Mouse (Mus musculus) liver, postnatal 0 days (tissue): Measurements from ENCODE around the gene Rassf6. TPM values are rescaled to one million over a fixed set of nuclear protein-coding genes. Genes with fewer than 3 reads are reported as not detected.

ENCODE experiments used
- ATAC-seq: fragments of 200-750 bp; cut with Nextera tagmentation; 2 replicates; pipeline ENCODE4 v1.8.0; 2017; ENCODE audit warnings: mild to moderate bottlenecking, moderate library complexity
- DNase-seq: peaks from one replicate; pipeline ENCODE4 v3.0.0-alpha.2; 2016
- H3K27ac ChIP-seq: fragments of 300-500 bp; sonication (generic); 2 replicates; pipeline ENCODE4 v1.5.1; 2014; ENCODE audit warnings: antibody characterized with exemption, moderate library complexity, mild to moderate bottlenecking, low read depth
- H3K27me3 ChIP-seq: fragments of 300-500 bp; sonication (generic); 2 replicates; pipeline ENCODE4 v1.6.1; 2014; ENCODE audit warnings: low read length, control low read depth, mixed read lengths; ENCODE audit not compliant: insufficient read depth
- H3K36me3 ChIP-seq: fragments of 300-500 bp; sonication (generic); replicated peaks from 2 replicates; pipeline ENCODE4 v1.6.1; 2014; ENCODE audit warnings: mild to moderate bottlenecking, control low read depth, low read length, moderate library complexity, mixed read lengths; ENCODE audit not compliant: insufficient read depth
- H3K4me1 ChIP-seq: fragments of 300-500 bp; sonication (generic); 2 replicates; pipeline ENCODE4 v1.6.1; 2014; ENCODE audit warnings: antibody characterized with exemption, mild to moderate bottlenecking, control low read depth; ENCODE audit not compliant: insufficient read depth
- H3K4me2 ChIP-seq: fragments of 300-500 bp; sonication (generic); 2 replicates; pipeline ENCODE4 v1.6.1; 2014; ENCODE audit warnings: low read depth, mild to moderate bottlenecking, low read length, moderate library complexity, mixed read lengths
- H3K4me3 ChIP-seq: fragments of 300-500 bp; sonication (generic); 2 replicates; pipeline ENCODE4 v1.5.1; 2014; ENCODE audit warnings: low read depth, low read length
- H3K9ac ChIP-seq: fragments of 300-500 bp; sonication (generic); replicated peaks from 2 replicates; pipeline ENCODE4 v1.6.1; 2014; ENCODE audit warnings: mild to moderate bottlenecking, moderate library complexity
- H3K9me3 ChIP-seq: fragments of 300-500 bp; sonication (generic); 2 replicates; pipeline ENCODE4 v1.6.1; 2016; ENCODE audit warnings: mild to moderate bottlenecking, control low read depth, low read length, mixed read lengths
- CTCF ChIP-seq: sonication (generic); IDR thresholded peaks from 2 replicates; pipeline ENCODE4 v1.5.1; 2016; ENCODE audit warnings: antibody characterized with exemption, low read depth
- EP300 ChIP-seq: IDR thresholded peaks from 2 replicates; pipeline ENCODE4 v1.6.1; 2016; ENCODE audit warnings: antibody characterized with exemption, low read depth, mild to moderate bottlenecking
- WGBS: fragments of 180-500 bp; shearing (Covaris S2); extraction: QIAGEN DNeasy Blood & Tissue Kit; methylation state at CpG from one replicate; pipeline ENCODE4 v1.1.7; 2014; ENCODE audit not compliant: insufficient replicate concordance; 5-methylcytosine and 5-hydroxymethylcytosine counted together
- polyA plus RNA-seq: library from polyadenylated mRNA; unstranded; fragments of >200 nt; fragmentation: Nextera tagmentation; extraction: Ambion mirVana; gene quantifications from 2 replicates; pipeline ENCODE4 v1.2.1, GENCODE M21; 2015

The Rassf6 gene
- polyA plus RNA-seq, 1 experiment from 2014 or later: 7.9 TPM

DNA sequence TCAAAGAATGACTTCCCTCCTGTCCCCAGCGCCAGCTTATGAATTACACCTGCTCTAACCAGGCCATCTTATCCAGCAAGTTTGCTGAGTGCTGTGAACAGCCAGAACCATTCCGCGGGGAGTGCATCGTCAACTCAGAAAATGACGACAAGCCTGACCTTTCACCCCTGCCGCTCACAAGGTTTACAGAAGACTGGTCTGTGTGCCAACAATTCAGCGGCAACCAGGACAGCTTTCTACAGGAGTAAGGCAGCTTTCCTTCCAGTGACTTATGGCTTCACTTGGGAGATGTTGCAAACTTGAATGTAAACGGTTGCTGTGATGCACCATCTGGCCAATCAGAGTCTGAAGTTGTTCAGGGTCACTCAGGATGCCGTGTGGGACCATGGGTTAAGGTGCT is 62.7 kb downstream of the Rassf6 start:
- Histone ChIP-seq H3K9me3 (no peaks in the 10 kb centered on the region), H3K9ac (no peak overlapping the region), H3K4me2 (no peak overlapping the region), H3K27me3 (no peaks in the 10 kb centered on the region), H3K27ac (no peak overlapping the region), H3K36me3 (no peaks in the 10 kb centered on the region), H3K4me1 (no peaks in the 10 kb centered on the region; the same call in 1 of the 2 replicates), H3K4me3 (no peak overlapping the region)
- DNase-seq (peak; percentile 29), ATAC-seq (no peak)
- no peak for TF ChIP-seq CTCF
- no peak for TF ChIP-seq EP300
- WGBS: 59% methylated on average over 9 of the region's 9 CpGs

DNA sequence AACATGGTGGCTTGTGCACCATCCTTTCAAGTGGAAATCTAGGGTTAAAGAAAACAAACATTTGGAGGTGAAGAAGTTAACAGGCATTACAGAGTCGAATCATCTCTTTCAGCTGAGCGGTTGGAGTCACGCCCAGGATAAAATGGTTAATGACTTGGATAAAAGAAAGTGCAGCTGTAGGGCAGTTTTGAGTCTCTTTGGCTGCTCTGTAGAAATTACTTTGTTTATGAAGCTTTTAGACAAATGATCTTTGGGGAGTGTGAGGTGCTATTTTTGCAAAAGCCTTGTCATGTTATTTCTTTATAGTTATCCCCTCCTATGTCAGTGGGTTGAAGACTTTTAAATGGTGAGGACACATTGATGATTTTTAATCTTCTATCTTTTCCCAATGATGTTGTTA is 69.2 kb downstream of the Rassf6 start:
- 71% methylated on average over 3 of the region's 3 CpGs for WGBS
- Histone ChIP-seq H3K9me3 (no peaks in the 10 kb centered on the region), H3K4me3 (no peak overlapping the region), H3K36me3 (no peaks in the 10 kb centered on the region), H3K9ac (no peak overlapping the region), H3K4me2 (no peak overlapping the region), H3K27me3 (no peaks in the 10 kb centered on the region), H3K4me1 (peaks cover 2% of the 10 kb centered on the region), H3K27ac (no peak overlapping the region)
- no peak for ATAC-seq
- DNase-seq: no peak
- TF ChIP-seq CTCF (no peak), EP300 (no peak)

DNA sequence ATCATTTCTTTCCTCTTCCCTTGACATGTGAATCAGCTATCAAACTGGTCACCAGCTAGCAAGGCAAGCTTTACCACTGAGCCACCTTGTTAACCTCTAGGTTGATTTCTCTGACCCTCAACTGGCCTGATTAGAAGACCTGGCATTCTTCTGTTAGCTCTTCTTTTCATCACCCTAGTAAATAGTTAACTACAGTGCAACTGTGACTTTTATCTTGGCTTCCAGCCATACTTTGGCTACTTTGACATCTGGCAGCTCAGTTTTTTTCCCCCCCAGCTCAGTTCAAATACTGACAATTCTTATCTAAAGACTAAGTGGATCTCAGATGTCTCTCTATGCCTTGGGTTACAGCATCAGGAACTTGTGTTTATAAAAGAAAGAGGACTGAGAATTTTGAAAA is 72.1 kb downstream of the Rassf6 start:
- Histone ChIP-seq H3K4me1 (peaks cover 7% of the 10 kb centered on the region), H3K27me3 (no peaks in the 10 kb centered on the region), H3K4me3 (no peak overlapping the region), H3K9me3 (no peaks in the 10 kb centered on the region), H3K36me3 (no peaks in the 10 kb centered on the region), H3K4me2 (no peak overlapping the region), H3K9ac (no peak overlapping the region), H3K27ac (peak overlapping the region; percentile 84)
- peak; percentile 15 for DNase-seq
- peak; percentile 93 for ATAC-seq
- TF ChIP-seq EP300 (no peak; the same call in 1 of the 2 replicates), CTCF (no peak)

DNA sequence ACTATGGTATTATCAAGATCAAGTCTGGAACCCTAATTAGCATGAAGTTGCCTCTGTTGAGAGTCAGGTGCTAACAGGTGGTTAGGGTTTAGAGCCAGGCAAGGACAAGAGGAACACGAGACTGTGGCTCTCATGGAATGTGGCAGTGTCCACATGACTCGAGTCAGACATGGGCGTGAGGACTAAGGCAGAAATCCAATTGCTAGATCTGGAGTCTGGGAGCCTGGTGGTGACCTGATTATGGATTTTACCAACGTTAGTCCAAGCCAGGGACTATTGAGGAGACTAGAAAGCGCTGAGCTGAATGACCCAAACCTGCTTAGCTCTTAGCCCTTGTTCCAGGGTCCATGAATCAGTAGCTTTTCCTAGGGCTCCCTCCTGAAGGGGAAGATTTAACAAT is 72.7 kb downstream of the Rassf6 start:
- Histone ChIP-seq H3K36me3 (no peaks in the 10 kb centered on the region), H3K9ac (0 out of 2 replicates have a peak overlapping the region, but pooled peaks have one; percentile 23), H3K4me3 (no peak overlapping the region), H3K4me2 (no peak overlapping the region), H3K27ac (peak overlapping the region; percentile 84), H3K9me3 (no peaks in the 10 kb centered on the region), H3K4me1 (peaks cover 7% of the 10 kb centered on the region), H3K27me3 (no peaks in the 10 kb centered on the region)
- TF ChIP-seq EP300: no peak
- TF ChIP-seq CTCF: no peak
- ATAC-seq (peak; percentile 81), DNase-seq (peak; percentile 26)
- WGBS: 53% methylated on average over 5 of the region's 5 CpGs

DNA sequence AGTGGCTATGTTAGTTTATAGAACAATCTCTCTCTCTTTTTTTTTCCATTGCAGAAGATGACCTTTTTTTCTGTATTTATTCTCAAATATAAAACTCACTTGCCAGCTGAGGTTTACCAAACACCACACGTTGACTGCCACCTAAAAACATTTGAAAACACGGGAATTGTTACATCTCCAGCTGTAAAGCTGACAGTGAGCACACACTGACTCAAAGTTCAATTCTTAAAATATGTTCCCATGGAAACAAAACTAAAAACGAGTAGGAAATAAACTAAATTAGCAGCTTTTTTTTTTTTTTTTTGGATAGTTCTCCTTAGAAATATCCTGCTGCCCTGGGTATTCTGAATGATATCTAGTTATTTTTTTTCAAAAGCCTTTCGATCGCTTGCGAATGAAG is 75.3 kb downstream of the Rassf6 start:
- H3K4me2 ChIP-seq: no peak overlapping the region
- WGBS: 71% methylated on average over 6 of the region's 6 CpGs
- TF ChIP-seq CTCF (no peak), EP300 (no peak)
- no peaks in the 10 kb centered on the region for H3K9me3 ChIP-seq
- no peak overlapping the region for H3K27ac ChIP-seq
- no peak overlapping the region for H3K4me3 ChIP-seq
- H3K36me3 ChIP-seq: no peaks in the 10 kb centered on the region
- H3K27me3 ChIP-seq: no peaks in the 10 kb centered on the region
- DNase-seq (no peak), ATAC-seq (no peak)
- H3K4me1 ChIP-seq: peaks cover 7% of the 10 kb centered on the region
- no peak overlapping the region for H3K9ac ChIP-seq

DNA sequence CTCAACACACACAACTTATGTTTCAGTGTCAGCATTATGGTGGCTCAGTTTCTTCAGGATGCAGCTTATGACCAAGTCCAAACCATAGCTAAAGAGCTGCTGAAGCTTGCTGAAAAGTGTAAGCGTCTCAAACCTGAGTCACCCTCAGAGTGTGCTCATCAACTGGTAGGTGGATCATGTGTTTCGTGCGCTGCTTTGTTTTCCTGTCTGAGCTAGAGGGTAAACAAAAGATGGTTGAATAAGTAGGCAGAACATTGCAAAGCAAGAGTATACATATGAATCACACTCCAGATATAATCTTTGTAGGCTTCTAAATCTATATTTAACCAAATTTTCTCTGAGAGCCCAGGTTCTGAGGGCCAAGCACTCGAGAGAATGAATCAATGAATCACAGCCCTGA is 76.3 kb downstream of the Rassf6 start:
- no peaks in the 10 kb centered on the region for H3K9me3 ChIP-seq
- 69% methylated on average over 4 of the region's 4 CpGs for WGBS
- H3K36me3 ChIP-seq: no peaks in the 10 kb centered on the region
- ATAC-seq (no peak), DNase-seq (no peak)
- peaks cover 7% of the 10 kb centered on the region for H3K4me1 ChIP-seq
- H3K27ac ChIP-seq: 0 out of 2 replicates have a peak overlapping the region, but pooled peaks have one; percentile 16
- H3K27me3 ChIP-seq: no peaks in the 10 kb centered on the region
- H3K9ac ChIP-seq: no peak overlapping the region
- H3K4me3 ChIP-seq: no peak overlapping the region
- H3K4me2 ChIP-seq: no peak overlapping the region
- TF ChIP-seq CTCF (no peak), EP300 (no peak)

DNA sequence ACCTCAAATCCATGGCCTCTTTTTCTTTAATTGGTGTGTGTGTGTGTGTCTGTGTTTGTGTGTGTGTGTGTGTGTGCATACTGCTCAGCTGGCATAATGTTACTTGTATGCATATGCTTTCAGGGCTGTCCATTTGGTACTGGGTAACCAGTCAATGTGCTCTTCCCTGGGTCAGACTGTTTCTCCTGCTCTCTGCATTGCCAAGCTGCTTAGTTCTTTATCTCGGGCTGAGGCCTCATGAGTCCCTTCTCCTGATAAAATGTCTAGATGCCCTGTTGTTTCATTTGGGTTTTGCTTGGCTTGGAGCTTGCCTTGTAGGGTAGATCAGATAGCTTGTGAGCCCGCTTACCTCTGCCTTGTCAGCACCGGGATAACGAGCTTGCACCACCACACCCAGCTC is 77.6 kb downstream of the Rassf6 start:
- Histone ChIP-seq H3K4me2 (no peak overlapping the region), H3K4me1 (peaks cover 7% of the 10 kb centered on the region), H3K9me3 (no peaks in the 10 kb centered on the region), H3K27me3 (no peaks in the 10 kb centered on the region), H3K9ac (no peak overlapping the region), H3K27ac (no peak overlapping the region), H3K36me3 (no peaks in the 10 kb centered on the region), H3K4me3 (no peak overlapping the region)
- TF ChIP-seq EP300: no peak
- TF ChIP-seq CTCF: no peak
- DNase-seq: no peak
- no peak for ATAC-seq
- 80% methylated on average over 4 of the region's 4 CpGs for WGBS
